Mouse (Mus musculus): ENCODE data around the gene Gm28230. TPM values are rescaled to one million over a fixed set of nuclear protein-coding genes. Genes with fewer than 3 reads are reported as not detected.
A peak's percentile ranks its signal among the peaks of the same experiment; 100 is the strongest.

Gm28230 gene
- polyA plus RNA-seq, 1 experiment from 2014 or later: 0.05 TPM

GRCm38 (mm10) chr2:74751861-74752260 lies 25.3 kb downstream of the Gm28230 start:
- H3K36me3 ChIP-seq: no peaks in the 10 kb centered on the region
- no peak overlapping the region for H3K4me3 ChIP-seq
- no peaks in the 10 kb centered on the region for H3K9me3 ChIP-seq
- H3K27me3 ChIP-seq: peaks cover 100% of the 10 kb centered on the region
- no peak for ATAC-seq (ENCODE audit: borderline replicate concordance, extremely low read depth, low FRiP score, low TSS enrichment)
- 71% methylated on average over 1 of the region's 1 CpGs for WGBS
- no peak overlapping the region for H3K9ac ChIP-seq
- H3K27ac ChIP-seq: no peak overlapping the region
- H3K4me1 ChIP-seq: peaks cover 12% of the 10 kb centered on the region; the same call in 1 of the 2 replicates
- no peak overlapping the region for H3K4me2 ChIP-seq

- H3K27ac ChIP-seq: no peak overlapping the region
- peak overlapping the region; percentile 14 for H3K4me3 ChIP-seq
- H3K4me2 ChIP-seq: peak overlapping the region; percentile 42
- WGBS: 5% methylated on average over 44 of the region's 45 CpGs
- peaks cover 100% of the 10 kb centered on the region for H3K27me3 ChIP-seq
- no peak for ATAC-seq (ENCODE audit: borderline replicate concordance, extremely low read depth, low FRiP score, low TSS enrichment)
- no peak overlapping the region for H3K9ac ChIP-seq
- H3K36me3 ChIP-seq: no peaks in the 10 kb centered on the region
- peaks cover 12% of the 10 kb centered on the region; the same call in 1 of the 2 replicates for H3K4me1 ChIP-seq
- no peaks in the 10 kb centered on the region for H3K9me3 ChIP-seq
Measured at GRCm38 (mm10) chr2:74752431-74753174, 26.1 kb downstream of the Gm28230 start.

GRCm38 (mm10) chr2:74753175-74753523 lies 26.6 kb downstream of the Gm28230 start:
- no peak overlapping the region for H3K27ac ChIP-seq
- peak overlapping the region; percentile 42 for H3K4me2 ChIP-seq
- H3K4me1 ChIP-seq: peaks cover 12% of the 10 kb centered on the region; the same call in 1 of the 2 replicates
- no peak for ATAC-seq (ENCODE audit: borderline replicate concordance, extremely low read depth, low FRiP score, low TSS enrichment)
- H3K4me3 ChIP-seq: peak overlapping the region; percentile 14
- no peak overlapping the region for H3K9ac ChIP-seq
- no peaks in the 10 kb centered on the region for H3K9me3 ChIP-seq
- H3K27me3 ChIP-seq: peaks cover 100% of the 10 kb centered on the region
- under 1% methylated on average over 25 of the region's 25 CpGs for WGBS
- no peaks in the 10 kb centered on the region for H3K36me3 ChIP-seq

- Histone ChIP-seq H3K4me2 (no peak overlapping the region), H3K27ac (no peak overlapping the region), H3K36me3 (no peaks in the 10 kb centered on the region), H3K9me3 (no peaks in the 10 kb centered on the region), H3K27me3 (peaks cover 100% of the 10 kb centered on the region), H3K9ac (no peak overlapping the region), H3K4me3 (no peak overlapping the region), H3K4me1 (peaks cover 12% of the 10 kb centered on the region; the same call in 1 of the 2 replicates)
- no peak for ATAC-seq (ENCODE audit: borderline replicate concordance, extremely low read depth, low FRiP score, low TSS enrichment)
- WGBS: 31% methylated on average over 5 of the region's 5 CpGs
Measured at GRCm38 (mm10) chr2:74753711-74754110, 27.2 kb downstream of the Gm28230 start.

- WGBS: 0% methylated on average over 1 of the region's 1 CpGs
- no peak overlapping the region for H3K4me3 ChIP-seq
- H3K9me3 ChIP-seq: no peaks in the 10 kb centered on the region
- no peak overlapping the region for H3K27ac ChIP-seq
- H3K9ac ChIP-seq: no peak overlapping the region
- peaks cover 94% of the 10 kb centered on the region for H3K27me3 ChIP-seq
- no peaks in the 10 kb centered on the region for H3K36me3 ChIP-seq
- peaks cover 14% of the 10 kb centered on the region for H3K4me1 ChIP-seq
- no peak for ATAC-seq (ENCODE audit: borderline replicate concordance, extremely low read depth, low FRiP score, low TSS enrichment)
- H3K4me2 ChIP-seq: no peak overlapping the region
Measured at GRCm38 (mm10) chr2:74760146-74760545, 33.6 kb downstream of the Gm28230 start.

- Histone ChIP-seq H3K4me1 (peaks cover 14% of the 10 kb centered on the region), H3K36me3 (no peaks in the 10 kb centered on the region), H3K9ac (no peak overlapping the region), H3K27me3 (peaks cover 94% of the 10 kb centered on the region), H3K4me3 (peak overlapping the region; percentile 46; the same call in 1 of the 2 replicates), H3K4me2 (no peak overlapping the region; the same call in 1 of the 2 replicates), H3K27ac (no peak overlapping the region), H3K9me3 (no peaks in the 10 kb centered on the region)
- no peak for ATAC-seq (ENCODE audit: borderline replicate concordance, extremely low read depth, low FRiP score, low TSS enrichment)
- WGBS: 5% methylated on average over 13 of the region's 13 CpGs
Measured at GRCm38 (mm10) chr2:74761941-74762340, 35.4 kb downstream of the Gm28230 start.

- Histone ChIP-seq H3K9ac (no peak within 1 kb of the TSS), H3K27me3 (peaks cover 91% of the 10 kb centered on the region), H3K4me3 (peak within 1 kb of the TSS; percentile 46), H3K4me2 (peak within 1 kb of the TSS; percentile 95), H3K4me1 (peaks cover 14% of the 10 kb centered on the region), H3K36me3 (no peaks in the 10 kb centered on the region), H3K9me3 (no peaks in the 10 kb centered on the region), H3K27ac (no peak within 1 kb of the TSS)
- WGBS: under 1% methylated on average over 61 of the region's 61 CpGs
- peak; percentile 76; the same call in 1 of the 2 replicates for ATAC-seq (ENCODE audit: borderline replicate concordance, extremely low read depth, low FRiP score, low TSS enrichment)
Measured at GRCm38 (mm10) chr2:74762522-74763244, 36.2 kb downstream of the Gm28230 start, which contains the start of gene Hoxd1. Hoxd1 (plus strand) TSS chr2:74762980.

GRCm38 (mm10) chr2:74763245-74763735 lies 36.8 kb downstream of the Gm28230 start:
- H3K27me3 ChIP-seq: peaks cover 87% of the 10 kb centered on the region
- no peaks in the 10 kb centered on the region for H3K36me3 ChIP-seq
- H3K9ac ChIP-seq: no peak overlapping the region
- no peaks in the 10 kb centered on the region for H3K9me3 ChIP-seq
- H3K27ac ChIP-seq: no peak overlapping the region
- under 1% methylated on average over 52 of the region's 53 CpGs for WGBS
- peaks cover 14% of the 10 kb centered on the region for H3K4me1 ChIP-seq
- peak; percentile 46 for ATAC-seq (ENCODE audit: borderline replicate concordance, extremely low read depth, low FRiP score, low TSS enrichment)
- H3K4me3 ChIP-seq: peak overlapping the region; percentile 46
- H3K4me2 ChIP-seq: peak overlapping the region; percentile 95

- Histone ChIP-seq H3K27ac (no peak overlapping the region), H3K27me3 (peaks cover 87% of the 10 kb centered on the region), H3K4me1 (peaks cover 14% of the 10 kb centered on the region), H3K4me3 (no peak overlapping the region), H3K36me3 (no peaks in the 10 kb centered on the region), H3K9me3 (no peaks in the 10 kb centered on the region), H3K9ac (no peak overlapping the region), H3K4me2 (no peak overlapping the region)
- no peak for ATAC-seq (ENCODE audit: borderline replicate concordance, extremely low read depth, low FRiP score, low TSS enrichment)
- WGBS: 42% methylated on average over 10 of the region's 10 CpGs
Measured at GRCm38 (mm10) chr2:74763976-74764375, 37.4 kb downstream of the Gm28230 start.

GRCm38 (mm10) chr2:74774359-74774758 lies 47.8 kb downstream of the Gm28230 start:
- H3K27me3 ChIP-seq: peaks cover 13% of the 10 kb centered on the region
- no peaks in the 10 kb centered on the region for H3K36me3 ChIP-seq
- no peaks in the 10 kb centered on the region for H3K9me3 ChIP-seq
- no peak overlapping the region for H3K4me2 ChIP-seq
- H3K4me3 ChIP-seq: no peak overlapping the region
- no peak for ATAC-seq (ENCODE audit: borderline replicate concordance, extremely low read depth, low FRiP score, low TSS enrichment)
- WGBS: 82% methylated on average over 2 of the region's 2 CpGs
- H3K4me1 ChIP-seq: no peaks in the 10 kb centered on the region
- no peak overlapping the region for H3K9ac ChIP-seq
- H3K27ac ChIP-seq: no peak overlapping the region

- ATAC-seq (ENCODE audit: borderline replicate concordance, extremely low read depth, low FRiP score, low TSS enrichment): no peak
- no peak overlapping the region for H3K27ac ChIP-seq
- H3K36me3 ChIP-seq: no peaks in the 10 kb centered on the region
- no peaks in the 10 kb centered on the region; the same call in 1 of the 2 replicates for H3K27me3 ChIP-seq
- H3K4me2 ChIP-seq: no peak overlapping the region
- no peaks in the 10 kb centered on the region for H3K4me1 ChIP-seq
- WGBS: 66% methylated on average over 13 of the region's 13 CpGs
- no peak overlapping the region for H3K4me3 ChIP-seq
- H3K9me3 ChIP-seq: no peaks in the 10 kb centered on the region
- no peak overlapping the region for H3K9ac ChIP-seq
Measured at GRCm38 (mm10) chr2:74777536-74778275, 51.2 kb downstream of the Gm28230 start.
